ENCODE assay signal across 8 mouse cellular contexts in the genomic region with DNA sequence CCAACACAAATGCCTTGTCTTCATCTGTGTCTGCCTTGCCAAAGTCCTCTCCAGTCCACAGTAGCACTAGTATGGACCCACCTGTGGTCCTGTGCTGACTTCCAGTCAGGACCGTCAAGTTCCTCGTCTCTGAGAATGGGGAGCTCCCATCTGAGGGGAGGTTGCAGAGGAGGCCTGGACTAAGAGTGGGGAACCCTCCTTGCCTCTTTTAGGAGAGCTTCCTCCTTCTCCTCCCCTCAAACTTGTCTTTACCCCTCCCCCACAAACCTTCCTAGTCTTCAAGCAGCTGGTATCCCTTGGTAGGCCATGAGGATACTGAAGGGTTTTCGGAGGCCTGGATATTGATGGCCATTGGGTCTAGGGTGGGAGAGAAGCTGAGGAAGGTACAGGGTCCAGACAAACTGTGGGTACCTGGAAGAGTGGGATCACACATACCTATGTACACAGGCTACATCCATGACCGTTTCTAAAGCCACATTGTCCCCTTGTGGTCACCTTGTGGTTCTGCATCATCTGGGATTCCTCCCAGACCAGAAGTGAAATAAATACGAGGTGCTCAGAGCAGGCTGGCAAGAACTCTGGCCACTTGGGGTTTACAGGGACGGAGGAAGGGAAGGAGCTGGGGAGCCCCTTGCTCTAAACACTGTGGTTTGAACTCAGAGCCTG. TPM values are rescaled to one million over a fixed set of nuclear protein-coding genes. Genes with fewer than 3 reads are reported as not detected.
DNase-seq lines count a peak whose midpoint lies in the region; ATAC-seq and TF ChIP-seq lines count a peak whose summit lies in the region.

No protein-coding gene starts in this region.

- no peak for ATAC-seq in neural tube, embryonic 15.5 days (ENCODE audit: low FRiP score)
- 0 out of 2 replicates have a peak, but pooled peaks have one; percentile 3 for ATAC-seq in heart, embryonic 13.5 days (ENCODE audit: extremely low read depth, insufficient number of reproducible peaks, low FRiP score, low TSS enrichment)
- peak; percentile 51; the same call in 1 of the 2 replicates for ATAC-seq in kidney, postnatal 0 days (replicated peaks; ENCODE audit: low FRiP score, low read depth)
- peak; percentile 73 for ATAC-seq in midbrain, embryonic 11.5 days (ENCODE audit: low FRiP score)

- TF ChIP-seq POLR2A in cortical plate, adult 2 months (IDR thresholded peaks at IDR 0.05; ENCODE audit: extremely low read depth, insufficient read depth, low read length), result no peak

- no peak overlapping the region for H3K9ac ChIP-seq in neural tube, embryonic 15.5 days (replicated peaks)
- H3K9ac ChIP-seq in heart, embryonic 13.5 days, result 0 out of 2 replicates have a peak overlapping the region, but pooled peaks have one; percentile 16
- no peak overlapping the region for H3K9ac ChIP-seq in kidney, postnatal 0 days (ENCODE audit: low read depth, low read length)
- no peak overlapping the region for H3K9ac ChIP-seq in midbrain, embryonic 11.5 days (ENCODE audit: low read length)

- H3K9me3 ChIP-seq in neural tube, embryonic 15.5 days (replicated peaks), result no peaks in the 10 kb centered on the region
- no peaks in the 10 kb centered on the region for H3K9me3 ChIP-seq in heart, embryonic 13.5 days
- H3K9me3 ChIP-seq in kidney, postnatal 0 days (replicated peaks; ENCODE audit: low read length), result no peaks in the 10 kb centered on the region
- H3K9me3 ChIP-seq in midbrain, embryonic 11.5 days (ENCODE audit: control insufficient read depth, low read length), result no peaks in the 10 kb centered on the region

- peak; percentile 57 for DNase-seq in neural tube, embryonic 10.5 days (ENCODE audit: extremely low spot score, low spot score)
- peak; percentile 90 for DNase-seq in kidney, postnatal 0 days (ENCODE audit: low spot score)
- peak; percentile 90 for DNase-seq in midbrain, embryonic 11.5 days (ENCODE audit: low spot score, missing footprints)
- no peak for DNase-seq in spleen, postnatal 4 days (ENCODE audit: low spot score in 2 of 2)
- no peak for DNase-seq in testis, postnatal 14 days (ENCODE audit: low spot score)

- no peaks in the 10 kb centered on the region; the same call in 1 of the 2 replicates for H3K27me3 ChIP-seq in neural tube, embryonic 15.5 days (replicated peaks)
- H3K27me3 ChIP-seq in heart, embryonic 13.5 days (replicated peaks), result no peaks in the 10 kb centered on the region
- no peaks in the 10 kb centered on the region for H3K27me3 ChIP-seq in kidney, postnatal 0 days (ENCODE audit: insufficient read depth, low read length)
- no peaks in the 10 kb centered on the region for H3K27me3 ChIP-seq in midbrain, embryonic 11.5 days (ENCODE audit: control insufficient read depth, insufficient read depth, low read length)

- H3K27ac ChIP-seq in neural tube, embryonic 15.5 days (replicated peaks), result no peak overlapping the region
- no peak overlapping the region for H3K27ac ChIP-seq in cortical plate, adult 2 months (ENCODE audit: insufficient read depth, low read length)
- H3K27ac ChIP-seq in heart, embryonic 13.5 days (replicated peaks), result no peak overlapping the region
- H3K27ac ChIP-seq in kidney, postnatal 0 days, result no peak overlapping the region
- no peak overlapping the region for H3K27ac ChIP-seq in midbrain, embryonic 11.5 days (ENCODE audit: low read depth, low read length)

- peak; percentile 94 for TF ChIP-seq CTCF in cortical plate, adult 2 months (IDR thresholded peaks at IDR 0.05; ENCODE audit: extremely low read depth, insufficient read depth, low read length)
- peak; percentile 99 for TF ChIP-seq CTCF in kidney, postnatal 0 days (IDR thresholded peaks at IDR 0.05; ENCODE audit: low read depth)

- H3K4me2 ChIP-seq in neural tube, embryonic 15.5 days, result no peak overlapping the region
- no peak overlapping the region for H3K4me2 ChIP-seq in heart, embryonic 13.5 days
- H3K4me2 ChIP-seq in kidney, postnatal 0 days (ENCODE audit: low read length), result no peak overlapping the region
- no peak overlapping the region for H3K4me2 ChIP-seq in midbrain, embryonic 11.5 days

- H3K36me3 ChIP-seq in neural tube, embryonic 15.5 days, result no peaks in the 10 kb centered on the region
- no peaks in the 10 kb centered on the region for H3K36me3 ChIP-seq in heart, embryonic 13.5 days
- no peaks in the 10 kb centered on the region for H3K36me3 ChIP-seq in kidney, postnatal 0 days (ENCODE audit: insufficient read depth, low read length)
- H3K36me3 ChIP-seq in midbrain, embryonic 11.5 days (ENCODE audit: control insufficient read depth, insufficient read depth, low read length), result no peaks in the 10 kb centered on the region

- H3K4me3 ChIP-seq in neural tube, embryonic 15.5 days (replicated peaks), result no peak overlapping the region
- no peak overlapping the region for H3K4me3 ChIP-seq in cortical plate, adult 2 months (ENCODE audit: insufficient read depth, low read length)
- H3K4me3 ChIP-seq in heart, embryonic 13.5 days, result no peak overlapping the region
- no peak overlapping the region for H3K4me3 ChIP-seq in kidney, postnatal 0 days (replicated peaks; ENCODE audit: low read depth, low read length)
- no peak overlapping the region for H3K4me3 ChIP-seq in midbrain, embryonic 11.5 days (ENCODE audit: low read depth, low read length)

- peaks cover 11% of the 10 kb centered on the region; the same call in 1 of the 2 replicates for H3K4me1 ChIP-seq in neural tube, embryonic 15.5 days
- peaks cover 2% of the 10 kb centered on the region; the same call in 1 of the 2 replicates for H3K4me1 ChIP-seq in cortical plate, adult 2 months (ENCODE audit: control insufficient read depth, insufficient read depth, low read length)
- H3K4me1 ChIP-seq in heart, embryonic 13.5 days, result peaks cover 23% of the 10 kb centered on the region
- no peaks in the 10 kb centered on the region for H3K4me1 ChIP-seq in kidney, postnatal 0 days (replicated peaks; ENCODE audit: insufficient read depth, low read length)
- H3K4me1 ChIP-seq in midbrain, embryonic 11.5 days (ENCODE audit: control insufficient read depth, insufficient read depth, low read length), result peaks cover 11% of the 10 kb centered on the region

- WGBS in neural tube, embryonic 15.5 days, result 42% methylated on average over 6 of the region's 6 CpGs
- 40% methylated on average over 6 of the region's 6 CpGs for WGBS in heart, embryonic 13.5 days
- WGBS in kidney, postnatal 0 days, result 30% methylated on average over 6 of the region's 6 CpGs
- 47% methylated on average over 6 of the region's 6 CpGs for WGBS in midbrain, embryonic 11.5 days

RNA-seq across cellular contexts. Expression of gene Egfl7, which starts 18.3 kb away (rescaled TPM):
- polyA plus RNA-seq in neural tube, embryonic 15.5 days (2015; fragmentation: Nextera tagmentation; extraction: Ambion mirVana), result 76.5 and 94.1 TPM in 2 replicates
- polyA plus RNA-seq in cortical plate, adult 2 months (2012; rRNA removed), result 137 and 145 TPM in 2 replicates
- 170 and 185 TPM in 2 replicates for polyA plus RNA-seq in heart, embryonic 13.5 days (2015; fragmentation: Nextera tagmentation; extraction: Ambion mirVana)
- polyA plus RNA-seq in kidney, postnatal 0 days (2015; fragmentation: Nextera tagmentation; extraction: Ambion mirVana), result 199 and 211 TPM in 2 replicates
- 52.6 and 58.3 TPM in 2 replicates for polyA plus RNA-seq in midbrain, embryonic 11.5 days (2014; fragmentation: Nextera tagmentation; extraction: Ambion mirVana)

RNA-seq across cellular contexts. Expression of gene Gm20532, which starts 25.0 kb away (rescaled TPM):
- polyA plus RNA-seq in neural tube, embryonic 15.5 days (2015; fragmentation: Nextera tagmentation; extraction: Ambion mirVana), result not detected in 2 replicates
- not detected in 2 replicates for polyA plus RNA-seq in cortical plate, adult 2 months (2012; rRNA removed)
- not detected in 2 replicates for polyA plus RNA-seq in heart, embryonic 13.5 days (2015; fragmentation: Nextera tagmentation; extraction: Ambion mirVana)
- not detected in 2 replicates for polyA plus RNA-seq in kidney, postnatal 0 days (2015; fragmentation: Nextera tagmentation; extraction: Ambion mirVana)
- not detected in 2 replicates for polyA plus RNA-seq in midbrain, embryonic 11.5 days (2014; fragmentation: Nextera tagmentation; extraction: Ambion mirVana)

RNA-seq across cellular contexts. Expression of gene Agpat2, which starts 42.7 kb away (rescaled TPM):
- 5.5 and 13.6 TPM in 2 replicates for polyA plus RNA-seq in neural tube, embryonic 15.5 days (2015; fragmentation: Nextera tagmentation; extraction: Ambion mirVana)
- 2.3 TPM in 2 replicates for polyA plus RNA-seq in cortical plate, adult 2 months (2012; rRNA removed)
- 21.8 and 23.2 TPM in 2 replicates for polyA plus RNA-seq in heart, embryonic 13.5 days (2015; fragmentation: Nextera tagmentation; extraction: Ambion mirVana)
- polyA plus RNA-seq in kidney, postnatal 0 days (2015; fragmentation: Nextera tagmentation; extraction: Ambion mirVana), result 53.8 and 57.1 TPM in 2 replicates
- 8.2 TPM in 2 replicates for polyA plus RNA-seq in midbrain, embryonic 11.5 days (2014; fragmentation: Nextera tagmentation; extraction: Ambion mirVana)

RNA-seq across cellular contexts. Expression of gene Notch1, which starts 45.0 kb away (rescaled TPM):
- polyA plus RNA-seq in neural tube, embryonic 15.5 days (2015; fragmentation: Nextera tagmentation; extraction: Ambion mirVana), result 11.7 and 22.6 TPM in 2 replicates
- 10.9 and 11.1 TPM in 2 replicates for polyA plus RNA-seq in cortical plate, adult 2 months (2012; rRNA removed)
- polyA plus RNA-seq in heart, embryonic 13.5 days (2015; fragmentation: Nextera tagmentation; extraction: Ambion mirVana), result 11.4 and 12.1 TPM in 2 replicates
- polyA plus RNA-seq in kidney, postnatal 0 days (2015; fragmentation: Nextera tagmentation; extraction: Ambion mirVana), result 12.1 and 12.9 TPM in 2 replicates
- polyA plus RNA-seq in midbrain, embryonic 11.5 days (2014; fragmentation: Nextera tagmentation; extraction: Ambion mirVana), result 40.8 and 47.5 TPM in 2 replicates

Comparison
In these comparisons a context has a peak if more than half of its experiments do, and no peak if none do; other contexts are left out.
1. DNase-seq: peak in neural tube, embryonic 10.5 days (single experiment), kidney, postnatal 0 days (single experiment) and midbrain, embryonic 11.5 days (single experiment); none in spleen, postnatal 4 days (0 of 2) and testis, postnatal 14 days (single experiment).